Mouse (Mus musculus) heart, embryonic 13.5 days (tissue): ENCODE data around the gene Gnao1. TPM values are rescaled to one million over a fixed set of nuclear protein-coding genes. Genes with fewer than 3 reads are reported as not detected.

Source experiments
- ATAC-seq: fragments of 200-750 bp; cut with Nextera tagmentation; 2 replicates; pipeline ENCODE4 v1.8.0; 2017; ENCODE audit warnings: moderate TSS enrichment; ENCODE audit not compliant: insufficient number of reproducible peaks, low FRiP score, low TSS enrichment; ENCODE audit errors: extremely low read depth
- H3K27ac ChIP-seq: fragments of 300-500 bp; sonication (generic); replicated peaks from 2 replicates; pipeline ENCODE4 v1.5.1; 2015; ENCODE audit warnings: moderate library complexity, mild to moderate bottlenecking, inconsistent platforms
- H3K27me3 ChIP-seq: fragments of 300-500 bp; sonication (generic); replicated peaks from 2 replicates; pipeline ENCODE4 v1.6.1; 2015; ENCODE audit warnings: mild to moderate bottlenecking, inconsistent platforms
- H3K36me3 ChIP-seq: fragments of 300-500 bp; sonication (generic); 2 replicates; pipeline ENCODE4 v1.6.1; 2015; ENCODE audit warnings: mild to moderate bottlenecking, inconsistent platforms
- H3K4me1 ChIP-seq: fragments of 300-500 bp; sonication (generic); 2 replicates; pipeline ENCODE4 v1.6.1; 2015; ENCODE audit warnings: inconsistent platforms
- H3K4me2 ChIP-seq: fragments of 300-500 bp; sonication (generic); 2 replicates; pipeline ENCODE4 v1.6.1; 2015; ENCODE audit warnings: inconsistent platforms, mild to moderate bottlenecking, moderate library complexity
- H3K4me3 ChIP-seq: fragments of 300-500 bp; sonication (generic); 2 replicates; pipeline ENCODE4 v1.5.1; 2015; ENCODE audit warnings: moderate library complexity, mild to moderate bottlenecking, inconsistent platforms
- H3K9ac ChIP-seq: fragments of 300-500 bp; sonication (generic); 2 replicates; pipeline ENCODE4 v1.6.1; 2015; ENCODE audit warnings: inconsistent platforms, mild to moderate bottlenecking, moderate library complexity
- H3K9me3 ChIP-seq: fragments of 300-500 bp; sonication (generic); 2 replicates; pipeline ENCODE4 v1.6.1; 2016; ENCODE audit warnings: inconsistent platforms
- WGBS: fragments of 180-500 bp; shearing (Covaris S2); methylation state at CpG from one replicate; pipeline ENCODE4 v1.1.7; 2015; ENCODE audit warnings: mixed read lengths; 5-methylcytosine and 5-hydroxymethylcytosine counted together
- polyA plus RNA-seq: library from polyadenylated mRNA; unstranded; fragments of >200 nt; fragmentation: Nextera tagmentation; extraction: Ambion mirVana; gene quantifications from 2 replicates; pipeline ENCODE4 v1.2.1, GENCODE M21; 2015

Gene Gnao1
- polyA plus RNA-seq, 1 experiment from 2014 or later, result 13.2 TPM

GRCm38 (mm10) chr8:93950133-93950532 is 140.4 kb downstream of the Gnao1 start:
- H3K27ac ChIP-seq, result no peak overlapping the region
- H3K9ac ChIP-seq, result no peak overlapping the region
- 57% methylated on average over 14 of the region's 14 CpGs for WGBS
- H3K4me1 ChIP-seq, result peaks cover 19% of the 10 kb centered on the region
- no peaks in the 10 kb centered on the region for H3K9me3 ChIP-seq
- no peak for ATAC-seq
- peaks cover 30% of the 10 kb centered on the region for H3K36me3 ChIP-seq
- H3K4me3 ChIP-seq, result no peak overlapping the region
- no peaks in the 10 kb centered on the region for H3K27me3 ChIP-seq
- no peak overlapping the region for H3K4me2 ChIP-seq

- H3K4me1 ChIP-seq, result 0 out of 2 replicates have a peak, but pooled peaks cover 8% of the 10 kb centered on the region
- H3K4me2 ChIP-seq, result no peak overlapping the region
- 77% methylated on average over 9 of the region's 9 CpGs for WGBS
- H3K27ac ChIP-seq, result no peak overlapping the region
- H3K9ac ChIP-seq, result no peak overlapping the region
- no peak overlapping the region for H3K4me3 ChIP-seq
- H3K36me3 ChIP-seq, result peaks cover 36% of the 10 kb centered on the region
- H3K9me3 ChIP-seq, result no peaks in the 10 kb centered on the region
- ATAC-seq, result no peak
- no peaks in the 10 kb centered on the region for H3K27me3 ChIP-seq
Measured at GRCm38 (mm10) chr8:93952511-93952910, 142.7 kb downstream of the Gnao1 start.

DNA sequence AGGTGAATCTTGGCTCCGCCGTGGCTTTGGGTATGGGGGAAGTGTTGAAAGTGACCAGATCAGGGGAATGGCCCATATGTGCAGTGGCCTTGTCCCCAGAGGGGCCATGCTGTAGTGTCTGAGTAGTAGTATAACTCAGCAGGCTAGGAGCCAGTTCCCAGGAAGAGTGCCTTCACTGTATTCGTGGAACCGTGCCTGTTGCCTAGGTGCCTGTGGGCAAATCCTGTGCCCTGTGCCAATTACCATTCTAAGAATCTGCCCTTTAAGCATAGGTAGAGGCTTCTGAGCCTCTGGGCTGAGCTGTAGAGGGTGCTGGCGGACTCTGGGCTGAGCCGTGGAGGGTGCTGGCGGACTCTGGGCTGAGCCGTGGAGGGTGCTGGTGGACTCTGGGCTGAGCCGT is 148.6 kb downstream of the Gnao1 start:
- Histone ChIP-seq H3K4me2 (no peak overlapping the region), H3K9me3 (no peaks in the 10 kb centered on the region), H3K4me3 (no peak overlapping the region), H3K36me3 (peaks cover 20% of the 10 kb centered on the region), H3K9ac (no peak overlapping the region), H3K27ac (no peak overlapping the region), H3K27me3 (no peaks in the 10 kb centered on the region), H3K4me1 (no peaks in the 10 kb centered on the region)
- WGBS, result 86% methylated on average over 9 of the region's 9 CpGs
- ATAC-seq, result no peak

- no peak overlapping the region for H3K27ac ChIP-seq
- no peak overlapping the region for H3K9ac ChIP-seq
- no peak overlapping the region for H3K4me3 ChIP-seq
- ATAC-seq, result no peak
- H3K9me3 ChIP-seq, result no peaks in the 10 kb centered on the region
- 59% methylated on average over 6 of the region's 6 CpGs for WGBS
- H3K4me2 ChIP-seq, result no peak overlapping the region
- peaks cover 6% of the 10 kb centered on the region for H3K36me3 ChIP-seq
- no peaks in the 10 kb centered on the region for H3K27me3 ChIP-seq
- H3K4me1 ChIP-seq, result no peaks in the 10 kb centered on the region
Measured at GRCm38 (mm10) chr8:93960909-93961308, 151.1 kb downstream of the Gnao1 start.

DNA sequence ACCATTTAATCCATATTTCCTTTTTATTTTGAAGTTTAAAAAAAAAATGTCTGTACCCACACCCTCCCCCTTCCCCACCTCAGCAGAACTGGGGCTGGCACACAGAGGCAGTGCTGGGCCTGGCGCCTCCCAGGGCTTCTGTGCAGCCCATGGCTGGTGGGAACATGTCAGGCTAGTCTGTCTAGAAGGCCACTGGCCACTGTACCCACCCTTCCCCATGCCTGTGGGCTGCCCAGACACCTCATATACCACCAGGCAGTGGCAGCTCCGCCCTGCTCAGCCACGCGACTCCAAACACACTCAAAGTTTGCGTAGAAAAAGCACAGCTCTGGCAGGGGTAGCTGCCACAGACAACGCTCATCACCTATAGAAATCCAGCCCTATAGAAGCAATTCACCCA is 158.5 kb downstream of the Gnao1 start:
- H3K27ac ChIP-seq, result no peak overlapping the region
- H3K9ac ChIP-seq, result no peak overlapping the region
- H3K36me3 ChIP-seq, result peaks cover 48% of the 10 kb centered on the region
- H3K27me3 ChIP-seq, result no peaks in the 10 kb centered on the region
- H3K4me2 ChIP-seq, result no peak overlapping the region
- 76% methylated on average over 6 of the region's 6 CpGs for WGBS
- no peak overlapping the region for H3K4me3 ChIP-seq
- no peak for ATAC-seq
- H3K9me3 ChIP-seq, result no peaks in the 10 kb centered on the region
- H3K4me1 ChIP-seq, result no peaks in the 10 kb centered on the region

DNA sequence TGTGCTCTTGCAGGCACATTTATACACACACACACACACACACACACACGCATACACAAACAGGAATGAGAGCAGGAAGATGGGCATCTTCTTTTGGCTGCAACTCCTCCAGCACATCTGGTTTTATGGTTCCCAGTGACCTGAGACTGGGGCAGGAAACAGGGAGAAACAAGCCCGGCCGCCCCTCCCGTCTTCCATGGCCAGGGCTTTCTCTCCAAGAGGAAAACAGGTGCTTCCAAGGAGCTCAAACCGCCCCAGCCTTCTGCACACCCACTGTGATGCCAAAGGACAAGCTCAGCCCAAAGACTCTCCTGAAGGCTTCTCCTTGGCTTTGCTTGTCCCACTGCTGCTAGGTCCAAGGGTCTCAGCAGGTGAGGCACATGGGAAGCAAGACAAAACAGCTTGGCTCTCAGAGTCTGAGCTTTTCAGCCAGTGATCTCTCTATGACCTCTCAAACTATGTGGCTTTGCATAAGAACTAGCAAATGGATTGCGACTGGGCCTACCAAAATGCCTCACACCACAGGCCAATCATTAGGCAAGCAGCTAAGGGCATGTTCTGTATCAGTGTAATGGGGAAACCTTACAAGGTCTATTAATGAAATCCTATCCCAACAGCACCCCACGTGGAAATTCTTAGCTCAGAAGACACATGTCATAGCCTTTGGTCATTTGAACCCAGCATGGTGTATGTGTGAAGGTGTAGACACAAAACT is 160.0 kb downstream of the Gnao1 start:
- H3K9me3 ChIP-seq, result no peaks in the 10 kb centered on the region
- H3K4me3 ChIP-seq, result no peak overlapping the region
- no peak overlapping the region for H3K27ac ChIP-seq
- no peak overlapping the region for H3K9ac ChIP-seq
- H3K36me3 ChIP-seq, result peaks cover 63% of the 10 kb centered on the region
- no peak overlapping the region for H3K4me2 ChIP-seq
- H3K4me1 ChIP-seq, result no peaks in the 10 kb centered on the region
- no peak for ATAC-seq
- 75% methylated on average over 7 of the region's 7 CpGs for WGBS
- no peaks in the 10 kb centered on the region for H3K27me3 ChIP-seq

DNA sequence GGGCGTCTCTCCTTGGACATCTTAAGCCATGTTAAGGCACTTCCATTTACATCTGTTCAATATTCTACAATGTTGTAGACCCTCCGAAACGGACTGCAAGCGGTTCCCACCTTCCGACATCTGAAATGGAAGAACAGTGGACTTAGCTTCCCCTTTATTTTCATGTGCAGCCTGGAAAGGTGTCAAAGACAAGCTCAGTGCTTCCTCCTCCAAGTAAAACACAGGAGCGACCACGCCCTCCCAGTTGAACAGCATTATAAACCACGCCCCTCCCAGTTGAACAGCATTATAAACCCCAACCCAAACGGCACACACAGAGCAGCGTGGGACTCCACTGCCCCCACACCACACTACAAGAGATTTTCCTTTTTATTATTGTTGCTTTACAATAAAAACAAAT is 161.7 kb downstream of the Gnao1 start:
- Histone ChIP-seq H3K9ac (no peak overlapping the region), H3K27me3 (no peaks in the 10 kb centered on the region), H3K27ac (no peak overlapping the region), H3K4me3 (no peak overlapping the region), H3K9me3 (no peaks in the 10 kb centered on the region), H3K36me3 (peaks cover 74% of the 10 kb centered on the region), H3K4me2 (no peak overlapping the region), H3K4me1 (no peaks in the 10 kb centered on the region; the same call in 1 of the 2 replicates)
- no peak for ATAC-seq
- WGBS, result 91% methylated on average over 10 of the region's 10 CpGs

DNA sequence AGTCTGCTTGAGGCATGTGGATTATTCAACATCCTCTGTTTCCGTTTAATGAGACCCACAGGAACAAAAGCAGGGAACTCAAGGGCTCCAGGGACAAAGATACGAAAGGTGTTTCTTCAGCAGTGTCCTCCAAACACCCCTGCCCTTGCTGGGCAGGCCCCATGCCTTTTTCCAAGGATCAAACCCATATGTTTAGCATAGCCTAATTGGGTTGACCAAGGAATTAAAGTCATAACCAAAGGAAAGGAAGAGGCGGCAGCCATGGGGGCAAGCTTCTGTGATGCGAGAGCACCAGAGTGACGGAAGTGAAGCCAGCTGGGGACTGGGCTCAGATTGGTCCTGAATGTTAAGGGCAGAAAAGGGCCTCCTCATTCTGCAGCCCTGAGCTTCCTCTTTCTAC is 162.4 kb downstream of the Gnao1 start:
- no peak overlapping the region for H3K27ac ChIP-seq
- no peak for ATAC-seq
- H3K36me3 ChIP-seq, result peaks cover 75% of the 10 kb centered on the region
- H3K9me3 ChIP-seq, result no peaks in the 10 kb centered on the region
- no peak overlapping the region for H3K9ac ChIP-seq
- no peaks in the 10 kb centered on the region; the same call in 1 of the 2 replicates for H3K4me1 ChIP-seq
- no peaks in the 10 kb centered on the region for H3K27me3 ChIP-seq
- H3K4me2 ChIP-seq, result no peak overlapping the region
- no peak overlapping the region for H3K4me3 ChIP-seq
- WGBS, result 86% methylated on average over 5 of the region's 5 CpGs

DNA sequence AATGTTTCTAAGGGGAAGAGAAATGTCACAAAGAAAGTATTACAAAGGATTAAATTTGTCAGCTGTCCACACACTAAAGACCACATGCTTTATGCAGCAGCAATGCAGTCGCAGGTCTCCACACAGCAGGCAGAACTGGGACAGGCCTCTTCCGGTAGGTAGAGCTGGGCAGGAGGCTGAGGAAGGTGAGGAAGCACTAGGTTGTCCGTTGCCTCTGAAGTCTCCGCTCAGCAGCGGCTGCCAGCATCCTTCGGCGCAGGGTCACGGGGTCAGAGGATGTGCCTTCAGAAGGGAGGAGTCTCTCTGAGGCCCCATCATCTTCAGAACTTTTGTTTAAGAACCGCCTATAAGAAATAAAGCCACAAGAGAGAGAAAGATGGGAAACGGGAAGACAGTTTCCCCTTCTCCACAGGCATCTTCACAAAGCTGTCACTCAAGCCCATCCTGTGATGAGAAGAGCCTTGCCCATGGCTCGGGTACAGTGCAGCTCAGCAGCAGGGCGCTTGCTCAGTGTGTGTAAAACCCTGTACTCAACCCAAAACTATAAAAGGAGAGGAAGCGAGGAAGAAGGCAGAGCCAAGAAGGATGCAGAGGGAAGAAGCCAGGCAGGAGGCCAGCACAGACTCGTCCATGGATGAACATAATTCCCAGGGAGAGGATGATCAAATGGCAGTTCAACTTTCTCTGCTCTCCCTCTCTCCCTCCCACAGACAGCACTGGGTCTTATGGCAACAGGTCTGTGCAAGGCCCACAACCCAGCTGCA is 163.4 kb downstream of the Gnao1 start:
- no peak overlapping the region for H3K9ac ChIP-seq
- H3K4me2 ChIP-seq, result no peak overlapping the region
- H3K4me3 ChIP-seq, result no peak overlapping the region
- H3K36me3 ChIP-seq, result peaks cover 84% of the 10 kb centered on the region
- WGBS, result 85% methylated on average over 14 of the region's 14 CpGs
- H3K4me1 ChIP-seq, result no peaks in the 10 kb centered on the region; the same call in 1 of the 2 replicates
- no peak for ATAC-seq
- no peak overlapping the region for H3K27ac ChIP-seq
- no peaks in the 10 kb centered on the region for H3K9me3 ChIP-seq
- H3K27me3 ChIP-seq, result no peaks in the 10 kb centered on the region

- no peak overlapping the region for H3K9ac ChIP-seq
- no peak for ATAC-seq
- H3K27ac ChIP-seq, result no peak overlapping the region
- peaks cover 91% of the 10 kb centered on the region for H3K36me3 ChIP-seq
- no peaks in the 10 kb centered on the region for H3K9me3 ChIP-seq
- no peak overlapping the region for H3K4me3 ChIP-seq
- no peaks in the 10 kb centered on the region; the same call in 1 of the 2 replicates for H3K4me1 ChIP-seq
- no peaks in the 10 kb centered on the region for H3K27me3 ChIP-seq
- 93% methylated on average over 13 of the region's 13 CpGs for WGBS
- no peak overlapping the region for H3K4me2 ChIP-seq
Measured at GRCm38 (mm10) chr8:93973831-93974375, 164.1 kb downstream of the Gnao1 start.

- no peak overlapping the region for H3K9ac ChIP-seq
- H3K27me3 ChIP-seq, result no peaks in the 10 kb centered on the region
- no peaks in the 10 kb centered on the region; the same call in 1 of the 2 replicates for H3K4me1 ChIP-seq
- H3K4me3 ChIP-seq, result no peak overlapping the region
- no peak for ATAC-seq
- H3K9me3 ChIP-seq, result no peaks in the 10 kb centered on the region
- H3K27ac ChIP-seq, result no peak overlapping the region
- WGBS, result 86% methylated on average over 11 of the region's 11 CpGs
- H3K36me3 ChIP-seq, result peaks cover 95% of the 10 kb centered on the region
- H3K4me2 ChIP-seq, result no peak overlapping the region
Measured at GRCm38 (mm10) chr8:93974602-93975186, 164.9 kb downstream of the Gnao1 start.
